Mouse (Mus musculus) ES-Bruce4 (cell line): Measurements from ENCODE around the gene Dld. TPM values are rescaled to one million over a fixed set of nuclear protein-coding genes. Genes with fewer than 3 reads are reported as not detected.

ENCODE experiments used
- H3K27ac ChIP-seq: 2 replicates; pipeline ENCODE4 v1.5.1; 2012; ENCODE audit warnings: low read length, inconsistent platforms; ENCODE audit not compliant: insufficient read depth
- H3K27me3 ChIP-seq: 2 replicates; pipeline ENCODE4 v1.6.1; 2012; ENCODE audit warnings: mild to moderate bottlenecking, low read length, inconsistent platforms; ENCODE audit not compliant: control insufficient read depth, poor library complexity, insufficient read depth, severe bottlenecking
- H3K36me3 ChIP-seq: 2 replicates; pipeline ENCODE4 v1.6.1; 2012; ENCODE audit warnings: inconsistent platforms, mild to moderate bottlenecking, low read length, moderate library complexity; ENCODE audit not compliant: control insufficient read depth, poor library complexity, insufficient read depth, severe bottlenecking
- H3K4me1 ChIP-seq: one replicate; pipeline ENCODE4 v1.8.1; 2011; ENCODE audit warnings: low read length; ENCODE audit not compliant: control insufficient read depth, insufficient read depth
- H3K4me3 ChIP-seq: 2 replicates; pipeline ENCODE4 v1.5.1; 2011; ENCODE audit warnings: low read depth, mild to moderate bottlenecking, low read length
- H3K9ac ChIP-seq: 2 replicates; pipeline ENCODE4 v1.6.1; 2012; ENCODE audit warnings: low read depth, mild to moderate bottlenecking, inconsistent platforms; ENCODE audit not compliant: poor library complexity, severe bottlenecking
- H3K9me3 ChIP-seq: replicated peaks from 2 replicates; pipeline ENCODE4 v1.6.1; 2012; ENCODE audit warnings: mild to moderate bottlenecking, low read length, inconsistent platforms; ENCODE audit not compliant: control insufficient read depth, poor library complexity, insufficient read depth, severe bottlenecking
- CTCF ChIP-seq: IDR thresholded peaks from one replicate; pipeline ENCODE4 v1.8.1; 2011; ENCODE audit warnings: low read depth, low read length
- EP300 ChIP-seq: IDR thresholded peaks from 2 replicates; pipeline ENCODE4 v1.6.1; 2011; ENCODE audit warnings: low read depth, low read length; ENCODE audit not compliant: insufficient read depth
- POLR2A ChIP-seq: IDR thresholded peaks from one replicate; pipeline ENCODE4 v1.8.1; 2011; ENCODE audit warnings: low read length; ENCODE audit not compliant: insufficient read depth
- polyA plus RNA-seq: library from polyadenylated mRNA; stranded (reverse); fragments of >200 nt; gene quantifications from 2 replicates; pipeline ENCODE4 v1.2.4, GENCODE M21; 2011; ENCODE audit warnings: low read depth; ENCODE audit not compliant: missing spikeins, insufficient read depth, insufficient read length

Dld gene
- polyA plus RNA-seq, 1 experiment: 156 TPM

GRCm38 (mm10) chr12:31295505-31295904 is 55.7 kb downstream of the Dld start:
- Histone ChIP-seq H3K9ac (no peak overlapping the region), H3K9me3 (no peaks in the 10 kb centered on the region), H3K27me3 (no peaks in the 10 kb centered on the region), H3K27ac (no peak overlapping the region), H3K4me3 (no peak overlapping the region), H3K4me1 (peaks cover 4% of the 10 kb centered on the region), H3K36me3 (peaks cover 9% of the 10 kb centered on the region)
- TF ChIP-seq EP300 (no peak), POLR2A (no peak), CTCF (no peak)

DNA sequence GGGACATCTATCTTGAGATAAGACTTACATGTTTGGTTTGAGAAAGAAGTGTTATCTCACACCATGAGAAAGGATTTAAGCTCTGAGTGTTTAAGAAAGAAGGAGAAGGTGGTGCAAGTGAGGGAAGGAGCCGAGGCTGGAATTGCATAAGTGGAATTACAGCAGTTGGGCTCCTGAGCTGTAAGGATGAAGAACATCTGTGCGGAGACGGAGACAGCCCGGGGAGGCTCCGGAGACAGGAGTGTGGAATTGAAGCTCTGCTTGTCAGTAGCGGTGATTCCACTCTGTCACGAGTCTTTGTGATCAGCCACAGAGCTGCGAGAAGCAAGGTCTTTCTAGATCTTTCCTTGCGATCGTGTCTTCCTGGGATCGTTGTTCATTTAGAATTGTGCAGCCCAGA is 56.3 kb downstream of the Dld start:
- Histone ChIP-seq H3K36me3 (peaks cover 6% of the 10 kb centered on the region; the same call in 1 of the 2 replicates), H3K9ac (no peak overlapping the region), H3K9me3 (no peaks in the 10 kb centered on the region), H3K27ac (no peak overlapping the region), H3K4me3 (no peak overlapping the region), H3K4me1 (peaks cover 4% of the 10 kb centered on the region), H3K27me3 (no peaks in the 10 kb centered on the region)
- no peak for TF ChIP-seq POLR2A
- TF ChIP-seq CTCF: no peak
- no peak for TF ChIP-seq EP300

DNA sequence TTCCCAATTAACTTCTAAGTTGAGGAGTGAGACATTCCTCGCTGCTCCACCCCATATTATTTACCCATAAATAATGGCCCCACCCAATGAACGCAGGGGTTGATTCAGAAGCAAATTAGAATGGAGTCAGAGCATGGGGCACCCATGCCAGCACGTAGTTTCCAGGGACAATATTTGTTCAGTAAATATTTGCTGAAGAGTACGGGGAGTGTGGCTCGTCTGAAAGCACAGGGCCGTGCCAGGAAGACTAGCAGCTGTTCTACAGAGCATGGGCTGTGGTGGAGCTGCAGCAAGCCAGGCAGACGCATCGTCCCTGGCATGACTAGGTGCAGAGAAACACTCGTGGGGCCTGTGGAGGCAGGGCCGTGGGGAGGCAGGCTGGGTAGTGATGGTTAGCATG is 56.7 kb downstream of the Dld start:
- TF ChIP-seq CTCF (no peak), POLR2A (no peak), EP300 (no peak)
- peaks cover 6% of the 10 kb centered on the region for H3K36me3 ChIP-seq
- no peaks in the 10 kb centered on the region for H3K27me3 ChIP-seq
- no peaks in the 10 kb centered on the region for H3K9me3 ChIP-seq
- H3K4me3 ChIP-seq: no peak overlapping the region
- H3K4me1 ChIP-seq: peaks cover 4% of the 10 kb centered on the region
- H3K27ac ChIP-seq: no peak overlapping the region
- no peak overlapping the region for H3K9ac ChIP-seq

DNA sequence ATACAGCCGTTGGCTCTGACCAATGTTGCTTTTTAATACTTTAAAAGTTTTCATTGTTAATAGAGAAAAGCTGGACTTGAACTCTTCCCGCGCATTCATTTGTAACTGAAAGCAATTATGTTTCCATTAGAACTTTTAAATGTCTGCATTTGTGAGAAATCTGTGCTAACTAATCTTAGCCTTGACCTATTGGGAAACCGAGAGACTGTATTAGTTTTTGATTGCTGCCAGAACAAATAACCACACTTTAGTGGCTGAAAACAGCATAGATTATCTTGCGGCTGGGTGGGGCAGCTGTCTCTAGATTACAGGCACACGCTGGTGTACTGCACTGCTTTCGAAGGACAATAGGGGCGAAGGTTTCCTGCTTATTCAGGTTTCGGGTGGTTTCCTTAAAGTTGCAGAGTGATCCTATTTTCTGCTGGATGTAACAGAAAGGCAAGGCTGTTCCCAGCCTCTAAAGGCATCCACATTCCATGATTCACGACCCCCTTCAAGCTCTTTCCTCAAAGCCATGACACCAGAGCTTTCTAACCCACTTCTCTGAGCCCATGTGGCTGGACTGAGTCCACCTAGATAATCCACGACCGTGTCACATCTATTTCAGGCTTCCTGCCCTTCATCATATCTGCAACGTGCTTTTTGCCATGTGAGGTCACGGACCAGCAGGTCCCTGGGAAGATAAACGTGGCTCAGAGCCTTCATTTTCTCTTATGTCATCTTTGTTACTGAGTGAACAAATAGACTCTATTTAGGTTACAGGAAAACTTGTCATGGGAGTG is 57.7 kb downstream of the Dld start:
- peaks cover 6% of the 10 kb centered on the region for H3K36me3 ChIP-seq
- peaks cover 4% of the 10 kb centered on the region for H3K4me1 ChIP-seq
- no peaks in the 10 kb centered on the region for H3K27me3 ChIP-seq

DNA sequence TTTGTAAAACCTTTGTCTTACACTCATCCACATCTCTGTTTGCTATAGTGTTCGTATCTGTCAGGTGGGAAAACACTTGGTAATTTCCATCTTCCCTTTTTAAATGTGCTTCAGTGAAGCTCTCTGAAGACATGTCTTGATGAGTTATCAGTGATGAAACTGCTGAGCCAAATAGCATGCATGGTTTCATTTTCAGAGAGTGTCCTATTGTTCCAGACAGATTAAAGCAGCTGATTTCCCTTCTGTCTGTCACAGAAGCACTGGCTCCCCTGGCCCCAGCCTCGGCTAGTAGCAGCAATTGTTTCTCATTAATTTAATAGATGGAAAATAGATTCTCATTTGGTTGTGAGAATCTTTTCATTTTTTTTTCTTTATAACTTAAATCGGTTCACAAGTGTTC is 60.3 kb downstream of the Dld start:
- Histone ChIP-seq H3K9ac (no peak overlapping the region), H3K36me3 (peaks cover 12% of the 10 kb centered on the region), H3K4me3 (no peak overlapping the region), H3K27ac (no peak overlapping the region), H3K4me1 (peaks cover 4% of the 10 kb centered on the region), H3K27me3 (no peaks in the 10 kb centered on the region), H3K9me3 (no peaks in the 10 kb centered on the region)
- TF ChIP-seq CTCF (no peak), EP300 (no peak), POLR2A (no peak)

More for the DNA sequence above, 57.7 kb downstream of the Dld start:
- H3K27ac ChIP-seq: no peak overlapping the region; the same call in 1 of the 2 replicates
- TF ChIP-seq EP300 (no peak), POLR2A (no peak), CTCF (no peak)
- H3K9me3 ChIP-seq: no peaks in the 10 kb centered on the region
- no peak overlapping the region for H3K4me3 ChIP-seq
- no peak overlapping the region for H3K9ac ChIP-seq

GRCm38 (mm10) chr12:31289046-31289445 is 62.2 kb downstream of the Dld start:
- TF ChIP-seq CTCF (no peak), POLR2A (no peak), EP300 (no peak)
- Histone ChIP-seq H3K36me3 (peaks cover 12% of the 10 kb centered on the region), H3K4me1 (peaks cover 3% of the 10 kb centered on the region), H3K9ac (no peak overlapping the region), H3K27me3 (no peaks in the 10 kb centered on the region), H3K4me3 (no peak overlapping the region), H3K27ac (no peak overlapping the region), H3K9me3 (no peaks in the 10 kb centered on the region)
